Mouse (Mus musculus) neural tube, embryonic 11.5 days (tissue): ENCODE measurements around the gene Btg2. TPM values are rescaled to one million over a fixed set of nuclear protein-coding genes. Genes with fewer than 3 reads are reported as not detected.

Source experiments
- ATAC-seq: fragments of 200-750 bp; cut with Nextera tagmentation; 2 replicates; pipeline ENCODE4 v1.8.0; 2017; ENCODE audit warnings: moderate number of reproducible peaks, mild to moderate bottlenecking, moderate TSS enrichment, moderate library complexity; ENCODE audit not compliant: insufficient read depth, low FRiP score, low TSS enrichment
- DNase-seq: peaks from one replicate; pipeline ENCODE4 v3.0.0-alpha.2; 2015; ENCODE audit warnings: low spot score
- H3K27ac ChIP-seq: fragments of 300-500 bp; sonication (generic); 2 replicates; pipeline ENCODE4 v1.5.1; 2014; ENCODE audit warnings: low read depth, mild to moderate bottlenecking, low read length
- H3K27me3 ChIP-seq: fragments of 300-500 bp; sonication (generic); 2 replicates; pipeline ENCODE4 v1.6.1; 2014; ENCODE audit warnings: mild to moderate bottlenecking, low read length, mixed read lengths; ENCODE audit not compliant: control insufficient read depth, insufficient read depth
- H3K36me3 ChIP-seq: fragments of 300-500 bp; sonication (generic); 2 replicates; pipeline ENCODE4 v1.6.1; 2014; ENCODE audit warnings: mild to moderate bottlenecking, low read length, moderate library complexity, mixed read lengths; ENCODE audit not compliant: control insufficient read depth, insufficient read depth
- H3K4me1 ChIP-seq: fragments of 300-500 bp; sonication (generic); 2 replicates; pipeline ENCODE4 v1.6.1; 2014; ENCODE audit warnings: low read length, mixed read lengths; ENCODE audit not compliant: control insufficient read depth, insufficient read depth
- H3K4me2 ChIP-seq: fragments of 300-500 bp; sonication (generic); 2 replicates; pipeline ENCODE4 v1.6.1; 2014; ENCODE audit warnings: low read depth, mild to moderate bottlenecking, moderate library complexity
- H3K4me3 ChIP-seq: fragments of 300-500 bp; sonication (generic); 2 replicates; pipeline ENCODE4 v1.5.1; 2014; ENCODE audit warnings: low read depth, low read length
- H3K9ac ChIP-seq: fragments of 300-500 bp; sonication (generic); 2 replicates; pipeline ENCODE4 v1.6.1; 2014; ENCODE audit warnings: mild to moderate bottlenecking, low read length
- H3K9me3 ChIP-seq: fragments of 300-500 bp; sonication (generic); 2 replicates; pipeline ENCODE4 v1.6.1; 2016; ENCODE audit warnings: low read length; ENCODE audit not compliant: control insufficient read depth
- WGBS: fragments of 180-500 bp; shearing (Covaris S2); extraction: QIAGEN DNeasy Blood & Tissue Kit; methylation state at CpG from one replicate; pipeline ENCODE4 v1.1.7; 2014; 5-methylcytosine and 5-hydroxymethylcytosine counted together
- polyA plus RNA-seq: library from polyadenylated mRNA; unstranded; fragments of >200 nt; fragmentation: Nextera tagmentation; extraction: Ambion mirVana; gene quantifications from 2 replicates; pipeline ENCODE4 v1.2.1, GENCODE M21; 2014

The Btg2 gene
- polyA plus RNA-seq, 1 experiment from 2014 or later = 110 TPM

DNA sequence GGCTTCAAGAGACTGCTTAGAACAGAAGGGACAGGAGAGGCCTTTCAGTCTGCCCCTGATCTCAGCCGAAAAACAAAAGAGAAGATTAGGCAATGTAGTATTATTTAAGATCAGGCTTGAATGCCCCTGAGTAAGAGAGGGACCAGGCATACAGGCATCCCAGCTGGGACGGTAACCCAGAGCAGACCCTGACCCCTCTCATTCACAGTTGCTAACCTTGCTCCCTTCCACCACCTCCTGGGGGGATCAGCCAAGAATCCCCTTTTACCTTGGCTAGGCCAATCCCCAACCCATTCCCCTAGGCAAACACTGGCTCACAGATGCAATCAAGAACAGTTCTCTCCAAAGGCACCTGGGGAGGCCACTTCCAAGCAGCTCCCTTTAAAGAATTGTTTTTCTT, 2.1 kb downstream of the Btg2 start:
- peak overlapping the region; percentile 46 for H3K4me2 ChIP-seq
- no peak for DNase-seq
- WGBS = 49% methylated on average over 2 of the region's 2 CpGs
- ATAC-seq = no peak
- peak overlapping the region; percentile 44 for H3K9ac ChIP-seq
- H3K27me3 ChIP-seq = no peaks in the 10 kb centered on the region
- H3K4me3 ChIP-seq = peak overlapping the region; percentile 70
- 0 out of 2 replicates have a peak, but pooled peaks cover 3% of the 10 kb centered on the region for H3K36me3 ChIP-seq
- H3K9me3 ChIP-seq = no peaks in the 10 kb centered on the region
- H3K4me1 ChIP-seq = peaks cover 28% of the 10 kb centered on the region
- no peak overlapping the region for H3K27ac ChIP-seq

DNA sequence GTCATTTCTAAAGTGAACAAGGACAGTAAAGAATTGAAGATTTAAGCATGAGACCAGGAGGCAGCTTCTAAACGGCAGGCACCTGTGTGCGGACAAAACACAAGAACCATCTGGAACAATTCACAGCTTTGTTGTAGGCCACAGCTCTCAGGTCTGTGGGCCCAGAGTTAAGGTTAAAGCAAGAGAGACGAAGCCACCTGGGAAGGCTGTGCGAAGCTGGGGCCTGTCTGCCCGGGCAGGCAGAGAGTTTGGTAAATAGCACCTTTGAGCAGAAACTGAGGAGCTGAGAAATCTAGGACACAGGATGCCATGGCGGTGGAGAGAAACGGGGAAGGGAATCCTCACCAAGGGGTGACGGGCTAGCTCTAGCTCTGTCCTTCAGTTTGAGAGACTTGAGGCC, 3.4 kb downstream of the Btg2 start:
- Histone ChIP-seq H3K4me2 (peak overlapping the region; percentile 46), H3K36me3 (0 out of 2 replicates have a peak, but pooled peaks cover 3% of the 10 kb centered on the region), H3K9me3 (no peaks in the 10 kb centered on the region), H3K4me3 (peak overlapping the region; percentile 70), H3K9ac (peak overlapping the region; percentile 8; the same call in 1 of the 2 replicates), H3K4me1 (peaks cover 35% of the 10 kb centered on the region), H3K27me3 (no peaks in the 10 kb centered on the region), H3K27ac (peak overlapping the region; percentile 60)
- WGBS = 87% methylated on average over 8 of the region's 8 CpGs
- DNase-seq = no peak
- no peak for ATAC-seq

DNA sequence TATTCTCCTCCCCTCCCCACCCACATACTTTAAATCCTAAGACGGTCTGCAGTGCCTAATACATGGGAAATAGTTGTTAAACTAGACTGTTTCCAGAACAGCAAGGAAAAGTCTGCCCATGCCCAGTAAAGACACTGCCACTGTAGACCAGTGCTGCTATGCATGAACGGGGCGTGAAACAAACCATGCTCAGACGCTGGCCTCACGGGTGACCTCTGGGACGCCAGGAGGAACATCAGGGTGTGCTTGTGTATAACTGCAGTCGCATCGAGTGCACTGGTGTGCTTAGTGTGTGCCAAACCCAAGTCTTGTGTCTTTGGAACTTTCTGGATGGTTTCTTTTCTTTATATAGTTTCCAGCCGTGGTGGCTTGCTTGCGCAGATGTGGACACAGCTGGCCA, 4.3 kb downstream of the Btg2 start:
- Histone ChIP-seq H3K4me3 (no peak overlapping the region), H3K27me3 (no peaks in the 10 kb centered on the region), H3K27ac (no peak overlapping the region), H3K36me3 (0 out of 2 replicates have a peak, but pooled peaks cover 3% of the 10 kb centered on the region), H3K9me3 (no peaks in the 10 kb centered on the region), H3K4me2 (no peak overlapping the region; the same call in 1 of the 2 replicates), H3K9ac (no peak overlapping the region), H3K4me1 (peaks cover 35% of the 10 kb centered on the region)
- DNase-seq (no peak), ATAC-seq (no peak)
- 70% methylated on average over 10 of the region's 10 CpGs for WGBS

DNA sequence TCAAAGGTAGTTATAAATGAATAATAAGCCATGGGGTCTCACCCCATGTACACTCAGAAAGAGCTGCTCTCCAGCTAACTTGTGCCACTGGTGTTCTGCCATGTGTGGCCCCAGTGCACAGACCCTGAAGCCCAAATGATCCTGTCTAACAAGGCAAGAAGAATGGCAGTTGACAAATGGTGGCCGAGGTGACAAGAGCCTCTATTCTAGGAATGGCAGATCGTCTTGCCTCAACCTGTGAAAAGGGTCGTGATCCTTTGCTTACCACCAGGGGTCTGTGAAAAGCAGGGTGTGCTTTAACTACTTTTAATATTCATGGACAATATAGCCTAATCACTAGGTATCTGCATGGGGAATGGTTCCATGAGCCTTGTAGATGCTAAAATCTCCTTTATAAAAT, 4.7 kb downstream of the Btg2 start:
- Histone ChIP-seq H3K4me2 (no peak overlapping the region), H3K4me3 (no peak overlapping the region), H3K9ac (no peak overlapping the region), H3K36me3 (0 out of 2 replicates have a peak, but pooled peaks cover 3% of the 10 kb centered on the region), H3K9me3 (no peaks in the 10 kb centered on the region), H3K4me1 (peaks cover 32% of the 10 kb centered on the region), H3K27me3 (no peaks in the 10 kb centered on the region), H3K27ac (no peak overlapping the region)
- ATAC-seq (no peak), DNase-seq (no peak)
- 39% methylated on average over 3 of the region's 3 CpGs for WGBS

DNA sequence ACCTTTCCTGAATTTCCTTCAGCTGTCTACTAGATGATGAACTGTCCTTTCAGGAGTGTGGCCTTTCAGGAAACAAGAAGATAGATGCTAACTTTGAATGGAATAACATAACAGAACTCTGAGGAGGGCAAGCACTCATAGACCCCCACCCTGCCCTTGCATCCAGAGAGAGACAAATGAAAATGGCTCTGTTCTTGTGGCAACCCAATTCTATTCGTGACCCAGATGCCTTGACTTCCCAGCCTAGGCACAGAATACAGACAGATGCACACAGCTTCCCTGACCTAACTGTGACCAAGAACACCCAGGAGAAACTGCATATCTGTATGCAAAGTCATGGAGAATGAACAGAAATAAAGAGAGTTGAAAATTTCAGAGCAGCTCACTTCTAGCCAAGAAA, 5.3 kb downstream of the Btg2 start:
- ATAC-seq (no peak), DNase-seq (no peak)
- Histone ChIP-seq H3K36me3 (0 out of 2 replicates have a peak, but pooled peaks cover 3% of the 10 kb centered on the region), H3K9me3 (no peaks in the 10 kb centered on the region), H3K27me3 (no peaks in the 10 kb centered on the region), H3K4me2 (no peak overlapping the region), H3K4me1 (peaks cover 32% of the 10 kb centered on the region), H3K4me3 (no peak overlapping the region), H3K27ac (0 out of 2 replicates have a peak overlapping the region, but pooled peaks have one; percentile 30), H3K9ac (no peak overlapping the region)
- WGBS = 62% methylated on average over 1 of the region's 1 CpGs

DNA sequence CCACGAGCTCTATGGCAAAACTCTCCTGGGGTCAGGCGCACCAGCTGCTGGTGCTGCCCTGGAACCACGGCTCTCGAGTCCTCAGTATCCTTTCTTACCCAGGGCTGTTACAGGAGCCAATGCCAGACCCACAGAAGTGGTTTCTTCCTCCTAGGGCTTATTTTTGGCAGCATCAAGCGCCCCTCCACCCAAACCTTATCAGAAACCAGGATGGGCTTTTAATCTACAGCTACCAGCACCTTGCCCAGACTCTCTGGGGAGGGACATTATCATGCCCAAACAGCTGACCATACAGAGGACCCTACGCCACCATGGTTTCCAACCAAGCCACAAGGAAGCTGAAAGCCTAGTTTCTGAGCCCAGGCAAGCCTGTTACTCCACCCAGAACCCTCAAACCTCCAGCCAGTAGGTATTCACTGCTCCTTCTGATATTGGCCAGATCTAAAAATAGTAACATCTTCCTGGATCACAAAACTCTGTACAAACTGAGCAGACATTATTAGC, 5.8 kb downstream of the Btg2 start:
- Histone ChIP-seq H3K36me3 (0 out of 2 replicates have a peak, but pooled peaks cover 3% of the 10 kb centered on the region), H3K4me3 (no peak overlapping the region), H3K4me2 (no peak overlapping the region), H3K9ac (no peak overlapping the region), H3K27ac (0 out of 2 replicates have a peak overlapping the region, but pooled peaks have one; percentile 81), H3K27me3 (no peaks in the 10 kb centered on the region), H3K9me3 (no peaks in the 10 kb centered on the region), H3K4me1 (peaks cover 32% of the 10 kb centered on the region)
- DNase-seq (no peak), ATAC-seq (no peak)
- WGBS = 80% methylated on average over 6 of the region's 6 CpGs

DNA sequence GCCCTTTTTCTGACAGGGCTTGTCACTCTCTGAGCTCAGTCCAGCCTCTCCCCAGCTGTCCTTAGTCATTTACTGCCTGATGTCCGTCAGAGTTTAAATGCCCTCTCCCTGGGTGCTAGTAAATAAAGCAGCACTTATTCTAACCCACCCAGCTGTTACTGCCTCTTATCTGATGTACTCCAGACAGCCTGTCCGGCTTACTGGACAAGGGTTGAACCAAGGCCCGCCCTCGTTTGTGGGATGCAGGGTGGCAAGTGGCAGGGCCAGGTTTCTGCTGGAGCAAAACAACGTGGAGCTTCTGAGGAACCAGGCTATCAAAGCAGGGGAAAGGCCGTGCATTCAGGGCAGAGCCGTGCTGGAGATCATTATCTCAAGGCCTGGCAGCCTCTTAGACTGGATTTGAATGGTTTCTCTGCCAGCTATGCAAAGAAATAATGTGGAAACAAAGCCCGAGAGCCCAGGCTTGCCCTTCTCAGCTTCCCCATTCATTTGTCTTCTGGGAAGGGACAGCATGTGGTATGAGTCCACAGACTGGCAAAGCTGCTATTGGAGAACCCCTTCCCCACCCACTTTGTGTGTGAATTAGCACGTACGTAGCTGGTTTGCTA, 7.4 kb downstream of the Btg2 start:
- DNase-seq = no peak
- Histone ChIP-seq H3K9me3 (no peaks in the 10 kb centered on the region), H3K4me3 (no peak overlapping the region), H3K4me1 (peaks cover 37% of the 10 kb centered on the region), H3K27me3 (no peaks in the 10 kb centered on the region), H3K27ac (peak overlapping the region; percentile 81), H3K9ac (peak overlapping the region; percentile 20; the same call in 1 of the 2 replicates), H3K36me3 (no peaks in the 10 kb centered on the region), H3K4me2 (no peak overlapping the region)
- peak; percentile 35; the same call in 1 of the 2 replicates for ATAC-seq
- WGBS = 28% methylated on average over 10 of the region's 10 CpGs

DNA sequence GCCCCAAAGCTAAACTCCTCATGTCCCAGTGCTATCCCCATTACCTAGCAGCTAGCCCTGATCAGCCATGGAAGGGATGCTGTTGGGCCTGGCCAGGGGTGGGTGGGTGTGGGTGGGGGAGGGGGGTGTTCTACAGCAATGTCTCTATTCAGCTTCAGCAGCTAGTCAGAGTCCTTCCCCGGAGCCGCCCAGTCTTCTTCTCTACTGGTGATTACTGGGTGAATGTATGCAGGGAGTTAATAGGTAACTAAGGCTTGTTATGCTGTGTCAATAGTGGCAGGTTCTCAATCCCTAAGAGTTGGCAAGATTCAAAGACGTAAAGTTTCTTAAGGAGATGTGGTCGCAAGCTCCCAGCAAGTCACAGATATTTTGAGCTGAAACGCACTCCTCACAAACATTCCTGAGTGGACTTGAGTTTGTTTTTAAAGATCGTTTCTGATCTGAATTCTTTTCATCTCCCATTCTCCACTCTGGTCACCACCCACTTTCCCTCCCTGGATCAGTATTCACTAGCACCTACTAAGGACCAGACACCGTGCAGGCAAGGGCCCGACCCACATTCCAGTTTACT, 8.7 kb downstream of the Btg2 start:
- no peak for DNase-seq
- H3K4me2 ChIP-seq = no peak overlapping the region
- H3K9ac ChIP-seq = no peak overlapping the region
- H3K9me3 ChIP-seq = no peaks in the 10 kb centered on the region
- WGBS = 54% methylated on average over 8 of the region's 8 CpGs
- peak overlapping the region; percentile 81; the same call in 1 of the 2 replicates for H3K27ac ChIP-seq
- peaks cover 39% of the 10 kb centered on the region for H3K4me1 ChIP-seq
- ATAC-seq = no peak
- no peaks in the 10 kb centered on the region for H3K36me3 ChIP-seq
- no peaks in the 10 kb centered on the region for H3K27me3 ChIP-seq
- no peak overlapping the region for H3K4me3 ChIP-seq
